Comparison of ENCODE assay signal across 20 mouse cellular contexts in genomic region chr9:67930629-67931028, GRCm38 (mm10).
A peak's percentile ranks its signal among the peaks of the same experiment; 100 is the strongest.
DNase-seq lines count a peak whose midpoint lies in the region; ATAC-seq and TF ChIP-seq lines count a peak whose summit lies in the region.
"Had no signal": no experiment of that assay in that cellular context is flagged by ENCODE, and none has a peak within 500 bp of the region (broad histone marks: within the 10 kb centered on the region; RNA-seq: fewer than 3 reads in every experiment).

No protein-coding gene starts in this region.

- no peak overlapping the region for H3K9ac ChIP-seq in limb, embryonic 14.5 days (ENCODE audit: low read depth, low read length, severe bottlenecking)
- no peak overlapping the region for H3K9ac ChIP-seq in hindbrain, embryonic 14.5 days
- H3K9ac ChIP-seq: liver, embryonic 13.5 days; neural tube, embryonic 13.5 days had no signal

- no peaks in the 10 kb centered on the region for H3K9me3 ChIP-seq in limb, embryonic 14.5 days (ENCODE audit: control insufficient read depth, low read length)
- no peaks in the 10 kb centered on the region for H3K9me3 ChIP-seq in limb, embryonic 10.5 days (replicated peaks)
- no peaks in the 10 kb centered on the region for H3K9me3 ChIP-seq in hindbrain, embryonic 14.5 days (ENCODE audit: control insufficient read depth, low read length)
- H3K9me3 ChIP-seq: heart, embryonic 10.5 days; liver, embryonic 13.5 days; neural tube, embryonic 13.5 days had no signal

- peak; percentile 19 for DNase-seq in limb, embryonic 14.5 days (ENCODE audit: low spot score)
- no peak for DNase-seq in limb, embryonic 10.5 days (ENCODE audit: low spot score)
- peak; percentile 5 for DNase-seq in ZHBTc4 (ENCODE audit: low read depth, low spot score)
- DNase-seq in lung, adult 18-20 months, result peak; percentile 31 to 49
- peak; percentile 23 to 35 for DNase-seq in lung, postnatal 4 days
- no peak for DNase-seq in adrenal gland, adult (ENCODE audit: inconsistent age in 2 of 2, low spot score in 1 of 2)
- DNase-seq in hindbrain, embryonic 14.5 days (ENCODE audit: low spot score), result no peak
- DNase-seq: adrenal gland, postnatal 14 days; cerebellum, adult 9-10 months; gastrocnemius, postnatal 14 days; heart, postnatal 14 days; layer of hippocampus, adult 9-11 months; liver, embryonic 13.5 days; right cerebral cortex, postnatal 4 days; thymus, postnatal 36 days had no signal

- H3K4me2 ChIP-seq in limb, embryonic 14.5 days (replicated peaks; ENCODE audit: low read depth, low read length, severe bottlenecking), result no peak overlapping the region
- H3K4me2 ChIP-seq in hindbrain, embryonic 14.5 days (replicated peaks), result no peak overlapping the region
- H3K4me2 ChIP-seq: liver, embryonic 13.5 days; neural tube, embryonic 13.5 days had no signal

- ATAC-seq in limb, embryonic 14.5 days (ENCODE audit: low FRiP score, low read depth), result no peak
- ATAC-seq in hindbrain, embryonic 14.5 days (ENCODE audit: low FRiP score), result no peak
- ATAC-seq in monocyte, adult 5-6 weeks (replicated peaks; ENCODE audit: insufficient number of reproducible peaks, low FRiP score, low TSS enrichment, poor library complexity, severe bottlenecking), result no peak
- ATAC-seq: hindbrain, embryonic 16.5 days had no signal

- H3K27me3 ChIP-seq in limb, embryonic 14.5 days (ENCODE audit: control insufficient read depth, insufficient read depth, low read length), result no peaks in the 10 kb centered on the region
- no peaks in the 10 kb centered on the region for H3K27me3 ChIP-seq in limb, embryonic 10.5 days (ENCODE audit: low read depth, poor library complexity, severe bottlenecking)
- H3K27me3 ChIP-seq in hindbrain, embryonic 14.5 days (ENCODE audit: control insufficient read depth, insufficient read depth, low read length), result no peaks in the 10 kb centered on the region
- H3K27me3 ChIP-seq: liver, embryonic 13.5 days; neural tube, embryonic 13.5 days had no signal

- H3K4me3 ChIP-seq in limb, embryonic 14.5 days (replicated peaks; ENCODE audit: low read length), result no peak overlapping the region
- no peak overlapping the region for H3K4me3 ChIP-seq in limb, embryonic 10.5 days
- no peak overlapping the region for H3K4me3 ChIP-seq in hindbrain, embryonic 14.5 days (replicated peaks; ENCODE audit: low read length)
- H3K4me3 ChIP-seq: heart, embryonic 10.5 days; liver, embryonic 13.5 days; neural tube, embryonic 13.5 days had no signal

- H3K4me1 ChIP-seq in limb, embryonic 14.5 days (ENCODE audit: control insufficient read depth, insufficient read depth, low read length), result no peaks in the 10 kb centered on the region
- no peaks in the 10 kb centered on the region for H3K4me1 ChIP-seq in limb, embryonic 10.5 days
- H3K4me1 ChIP-seq in hindbrain, embryonic 14.5 days (replicated peaks; ENCODE audit: control insufficient read depth, insufficient read depth, low read length), result no peaks in the 10 kb centered on the region
- H3K4me1 ChIP-seq: liver, embryonic 13.5 days; neural tube, embryonic 13.5 days had no signal

- peaks cover 43% of the 10 kb centered on the region for H3K36me3 ChIP-seq in limb, embryonic 14.5 days (ENCODE audit: control insufficient read depth, insufficient read depth, low read length)
- peaks cover 34% of the 10 kb centered on the region for H3K36me3 ChIP-seq in limb, embryonic 10.5 days
- peaks cover 77% of the 10 kb centered on the region for H3K36me3 ChIP-seq in hindbrain, embryonic 14.5 days (replicated peaks; ENCODE audit: control insufficient read depth, insufficient read depth)

- no peak overlapping the region for H3K27ac ChIP-seq in limb, embryonic 14.5 days (replicated peaks; ENCODE audit: low read depth, low read length)
- no peak overlapping the region for H3K27ac ChIP-seq in limb, embryonic 10.5 days
- H3K27ac ChIP-seq in hindbrain, embryonic 14.5 days, result no peak overlapping the region
- H3K27ac ChIP-seq: heart, embryonic 10.5 days; kidney, postnatal 0 days; liver, embryonic 13.5 days; neural tube, embryonic 13.5 days had no signal

- WGBS in limb, embryonic 14.5 days, result 64% methylated on average over 7 of the region's 7 CpGs
- WGBS in limb, embryonic 10.5 days, result 64% methylated on average over 7 of the region's 7 CpGs
- WGBS in hindbrain, embryonic 14.5 days, result 83% methylated on average over 7 of the region's 7 CpGs

- TF ChIP-seq POLR2A in limb, embryonic 14.5 days (IDR thresholded peaks at IDR 0.05; ENCODE audit: borderline replicate concordance, extremely low read depth, insufficient read depth, insufficient read length), result no peak

Comparison
In these comparisons a context has a peak if more than half of its experiments do, and no peak if none do; other contexts are left out.
1. DNase-seq: peak in limb, embryonic 14.5 days (single experiment), ZHBTc4 (single experiment), lung, adult 18-20 months (2 of 2) and lung, postnatal 4 days (2 of 2); none in limb, embryonic 10.5 days (single experiment), adrenal gland, adult (0 of 2) and hindbrain, embryonic 14.5 days (single experiment).